19 mouse cellular contexts compared by ENCODE assay signal in the genomic region with DNA sequence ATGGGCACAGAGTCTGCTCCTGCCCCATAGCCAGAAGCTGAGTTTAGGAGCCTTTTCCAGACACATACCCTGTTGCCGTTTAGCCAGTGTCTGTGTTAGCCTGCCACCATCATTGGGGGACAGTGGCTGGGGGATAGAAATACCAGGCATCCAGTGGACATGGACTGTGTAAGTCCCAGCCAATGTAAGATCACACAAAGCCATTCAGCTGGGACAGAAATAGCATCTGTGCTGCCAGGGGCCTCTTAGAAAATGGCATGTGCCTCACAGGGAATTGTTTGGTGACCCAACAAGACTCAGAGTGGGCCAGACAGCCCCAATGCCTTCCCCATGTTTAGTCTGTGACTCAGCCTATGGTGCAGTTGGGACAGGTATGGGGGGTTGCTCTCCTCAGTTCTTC.
"Had no signal": no experiment of that assay in that cellular context is flagged by ENCODE, and none has a peak within 500 bp of the region (broad histone marks: within the 10 kb centered on the region; RNA-seq: fewer than 3 reads in every experiment).

No protein-coding gene starts in this region.

- H3K4me1 ChIP-seq: limb, embryonic 12.5 days; limb, embryonic 15.5 days had no signal

- H3K36me3 ChIP-seq: limb, embryonic 12.5 days; limb, embryonic 15.5 days had no signal

- H3K4me3 ChIP-seq: layer of hippocampus, adult 2 months; left cerebral cortex, adult 2 months; limb, embryonic 12.5 days; limb, embryonic 15.5 days; megakaryocyte, embryonic 14.5 days had no signal

- H3K9me3 ChIP-seq: limb, embryonic 12.5 days; limb, embryonic 15.5 days; megakaryocyte, embryonic 14.5 days had no signal

- H3K4me2 ChIP-seq: limb, embryonic 12.5 days; limb, embryonic 15.5 days; liver, embryonic 11.5 days; lung, embryonic 14.5 days; midbrain, embryonic 11.5 days had no signal

- DNase-seq: kidney, postnatal 25 days; layer of hippocampus, postnatal 36 days; liver, postnatal 0 days; lung, embryonic 14.5 days; lung, postnatal 36 days; midbrain, embryonic 14.5 days; thymus, adult 2 months; thymus, postnatal 14 days; thymus, postnatal 4 days had no signal

- H3K27ac ChIP-seq: kidney, postnatal 0 days; layer of hippocampus, adult 2 months; left cerebral cortex, adult 2 months; limb, embryonic 12.5 days; limb, embryonic 15.5 days; liver, embryonic 14.5 days had no signal

- H3K9ac ChIP-seq: limb, embryonic 12.5 days; limb, embryonic 15.5 days; liver, embryonic 14.5 days; liver, postnatal 0 days; lung, embryonic 14.5 days had no signal

- ATAC-seq: liver, postnatal 0 days; lung, postnatal 0 days had no signal

- H3K27me3 ChIP-seq: limb, embryonic 12.5 days; limb, embryonic 15.5 days had no signal
